In the genomic region with DNA sequence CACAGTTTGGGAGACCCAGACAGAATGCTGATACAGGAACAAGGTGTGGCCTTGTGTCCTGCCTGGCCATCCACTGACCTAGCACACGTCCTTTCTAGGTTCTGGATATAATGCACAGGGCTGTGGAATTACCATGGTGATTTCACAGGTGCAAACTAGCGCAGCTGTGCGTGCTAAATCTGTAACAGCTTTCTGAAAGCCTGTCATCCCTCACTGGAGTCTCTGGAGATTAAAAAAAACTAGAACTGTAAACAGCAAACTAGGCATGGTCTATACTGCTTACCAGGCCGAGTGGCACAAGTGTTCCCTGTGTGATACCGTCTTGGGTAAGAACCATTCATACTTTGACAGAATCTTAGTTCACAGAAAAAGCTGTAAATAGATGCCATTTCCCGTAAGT, we compare ENCODE assay signal across 17 mouse cellular contexts.
DNase-seq lines count a peak whose midpoint lies in the region; ATAC-seq lines count a peak whose summit lies in the region.
"Had no signal": no experiment of that assay in that cellular context is flagged by ENCODE, and none has a peak within 500 bp of the region (broad histone marks: within the 10 kb centered on the region; RNA-seq: fewer than 3 reads in every experiment).

No protein-coding gene starts in this region.

- H3K4me3 ChIP-seq in embryonic facial prominence, embryonic 14.5 days (ENCODE audit: low read depth, low read length): no peak overlapping the region
- H3K4me3 ChIP-seq in embryonic facial prominence, embryonic 10.5 days: no peak overlapping the region
- H3K4me3 ChIP-seq: hindbrain, embryonic 13.5 days; megakaryocyte, embryonic 14.5 days; neural tube, embryonic 13.5 days had no signal

- H3K27ac ChIP-seq in embryonic facial prominence, embryonic 14.5 days (replicated peaks; ENCODE audit: low read depth, low read length): no peak overlapping the region
- no peak overlapping the region for H3K27ac ChIP-seq in embryonic facial prominence, embryonic 10.5 days (replicated peaks)
- H3K27ac ChIP-seq: hindbrain, embryonic 13.5 days; neural tube, embryonic 13.5 days had no signal

- no peaks in the 10 kb centered on the region for H3K4me1 ChIP-seq in embryonic facial prominence, embryonic 14.5 days (ENCODE audit: control insufficient read depth, insufficient read depth, low read length)
- H3K4me1 ChIP-seq in embryonic facial prominence, embryonic 10.5 days: no peaks in the 10 kb centered on the region
- H3K4me1 ChIP-seq: megakaryocyte, embryonic 14.5 days; neural tube, embryonic 13.5 days had no signal

- no peaks in the 10 kb centered on the region for H3K36me3 ChIP-seq in embryonic facial prominence, embryonic 14.5 days (ENCODE audit: control insufficient read depth, insufficient read depth, low read length)
- H3K36me3 ChIP-seq in embryonic facial prominence, embryonic 10.5 days (replicated peaks): no peaks in the 10 kb centered on the region
- H3K36me3 ChIP-seq: hindbrain, embryonic 13.5 days; neural tube, embryonic 13.5 days had no signal

- peak; percentile 45 for DNase-seq in embryonic facial prominence, embryonic 14.5 days (ENCODE audit: low spot score)
- no peak for DNase-seq in embryonic facial prominence, embryonic 10.5 days (ENCODE audit: low spot score)
- peak; percentile 16 for DNase-seq in layer of hippocampus, adult 9-11 months
- DNase-seq in layer of hippocampus, postnatal 36 days: no peak
- peak; percentile 24 to 47 for DNase-seq in right cerebral cortex, adult 2 months (ENCODE audit: low spot score in 2 of 2)
- no peak for DNase-seq in right cerebral cortex, postnatal 4 days
- no peak for DNase-seq in kidney, postnatal 10 days
- DNase-seq in spleen, postnatal 10 days (ENCODE audit: low spot score in 2 of 2): no peak
- DNase-seq: adrenal gland, postnatal 36 days; cerebellum, postnatal 10 days; kidney, adult 11 months; kidney, postnatal 25 days had no signal

- WGBS in embryonic facial prominence, embryonic 14.5 days: 59% methylated on average over 6 of the region's 6 CpGs
- WGBS in embryonic facial prominence, embryonic 10.5 days: 79% methylated on average over 6 of the region's 6 CpGs

- H3K9me3 ChIP-seq in embryonic facial prominence, embryonic 14.5 days (ENCODE audit: control insufficient read depth, low read length): no peaks in the 10 kb centered on the region
- no peaks in the 10 kb centered on the region for H3K9me3 ChIP-seq in embryonic facial prominence, embryonic 10.5 days
- H3K9me3 ChIP-seq: hindbrain, embryonic 13.5 days; megakaryocyte, embryonic 14.5 days; neural tube, embryonic 13.5 days had no signal

- H3K27me3 ChIP-seq in embryonic facial prominence, embryonic 14.5 days (replicated peaks; ENCODE audit: control insufficient read depth, insufficient read depth, low read length): no peaks in the 10 kb centered on the region
- H3K27me3 ChIP-seq in embryonic facial prominence, embryonic 10.5 days (replicated peaks; ENCODE audit: low read depth, poor library complexity, severe bottlenecking): no peaks in the 10 kb centered on the region
- H3K27me3 ChIP-seq: hindbrain, embryonic 13.5 days; neural tube, embryonic 13.5 days had no signal

- no peak overlapping the region for H3K9ac ChIP-seq in embryonic facial prominence, embryonic 14.5 days (ENCODE audit: low read depth, low read length)
- H3K9ac ChIP-seq: hindbrain, embryonic 13.5 days; neural tube, embryonic 13.5 days had no signal

- no peak overlapping the region for H3K4me2 ChIP-seq in embryonic facial prominence, embryonic 14.5 days (ENCODE audit: low read depth, low read length)
- H3K4me2 ChIP-seq: hindbrain, embryonic 13.5 days; neural tube, embryonic 13.5 days had no signal

- ATAC-seq in embryonic facial prominence, embryonic 14.5 days (ENCODE audit: low read depth): no peak
- ATAC-seq: activated CD4-positive, CD25-positive, alpha-beta regulatory T cell, adult 4 months; lung, postnatal 0 days had no signal

Comparison
In these comparisons a context has a peak if more than half of its experiments do, and no peak if none do; other contexts are left out.
1. DNase-seq: peak in embryonic facial prominence, embryonic 14.5 days (single experiment), layer of hippocampus, adult 9-11 months (single experiment) and right cerebral cortex, adult 2 months (2 of 2); none in embryonic facial prominence, embryonic 10.5 days (single experiment), layer of hippocampus, postnatal 36 days (0 of 2), right cerebral cortex, postnatal 4 days (single experiment), kidney, postnatal 10 days (single experiment) and spleen, postnatal 10 days (0 of 2).